In the genomic region with DNA sequence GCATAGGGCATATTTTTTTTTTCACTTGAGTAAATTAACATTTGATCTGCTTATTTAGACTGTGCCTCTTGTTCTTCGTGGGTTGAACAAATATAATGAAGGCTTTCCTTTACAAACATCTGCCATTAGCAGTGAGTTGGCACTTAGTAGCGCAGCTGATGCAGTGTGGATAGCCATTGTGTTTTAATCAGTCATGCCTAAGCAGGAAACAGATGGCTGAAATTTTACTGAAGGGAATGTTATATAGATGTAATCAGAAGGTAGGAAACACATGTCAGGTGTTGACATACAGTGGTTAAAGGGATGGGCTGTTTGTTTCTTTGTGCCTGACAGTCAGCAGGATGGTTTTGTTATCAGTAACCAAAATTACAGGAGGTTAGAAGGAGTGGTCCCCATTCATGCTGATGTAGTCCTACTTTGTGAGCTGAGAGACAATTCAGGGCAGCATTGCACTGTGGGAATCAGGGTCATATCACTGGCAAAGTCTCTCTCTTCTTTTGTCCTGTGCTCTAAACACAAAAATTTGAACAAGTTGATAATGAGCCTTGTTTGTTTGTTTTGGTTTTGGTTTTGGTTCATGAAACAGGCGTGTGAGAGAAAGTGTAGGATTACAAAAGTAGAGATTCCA, we compare ENCODE assay signal across 16 mouse cellular contexts.
A peak's percentile ranks its signal among the peaks of the same experiment; 100 is the strongest.
DNase-seq lines count a peak whose midpoint lies in the region; ATAC-seq lines count a peak whose summit lies in the region.
"Had no signal": no experiment of that assay in that cellular context is flagged by ENCODE, and none has a peak within 500 bp of the region (broad histone marks: within the 10 kb centered on the region; RNA-seq: fewer than 3 reads in every experiment).

No protein-coding gene starts in this region.

- H3K4me3 ChIP-seq in embryonic facial prominence, embryonic 11.5 days (ENCODE audit: low read depth, low read length), result no peak overlapping the region
- no peak overlapping the region for H3K4me3 ChIP-seq in embryonic facial prominence, embryonic 10.5 days
- H3K4me3 ChIP-seq in neural tube, embryonic 11.5 days (ENCODE audit: low read depth, low read length), result no peak overlapping the region
- H3K4me3 ChIP-seq in hindbrain, embryonic 14.5 days (replicated peaks; ENCODE audit: low read length), result no peak overlapping the region
- H3K4me3 ChIP-seq: embryonic facial prominence, embryonic 12.5 days; stomach, embryonic 15.5 days had no signal

- peak; percentile 20 for DNase-seq in embryonic facial prominence, embryonic 11.5 days (ENCODE audit: low spot score)
- no peak for DNase-seq in embryonic facial prominence, embryonic 10.5 days (ENCODE audit: low spot score)
- DNase-seq in neural tube, embryonic 11.5 days (ENCODE audit: low spot score), result peak; percentile 19
- DNase-seq in neural tube, embryonic 10.5 days (ENCODE audit: extremely low spot score, low spot score), result no peak
- peak; percentile 45 for DNase-seq in hindbrain, embryonic 14.5 days (ENCODE audit: low spot score)
- DNase-seq in retina, embryonic 14.5 days (ENCODE audit: low spot score), result peak; percentile 23
- no peak for DNase-seq in frontal cortex, postnatal 10 days (ENCODE audit: low spot score in 2 of 2)
- DNase-seq in kidney, adult 9 months, result no peak
- DNase-seq: adrenal gland, postnatal 36 days; cerebellum, adult 11-12 months; kidney, adult 18-20 months; layer of hippocampus, adult 9-11 months; thymus, postnatal 14 days had no signal

- 38% methylated on average over 3 of the region's 3 CpGs for WGBS in embryonic facial prominence, embryonic 11.5 days
- 57% methylated on average over 3 of the region's 3 CpGs for WGBS in embryonic facial prominence, embryonic 10.5 days
- 51% methylated on average over 3 of the region's 3 CpGs for WGBS in neural tube, embryonic 11.5 days
- 40% methylated on average over 3 of the region's 3 CpGs for WGBS in hindbrain, embryonic 14.5 days

- H3K4me2 ChIP-seq in embryonic facial prominence, embryonic 11.5 days (ENCODE audit: low read depth, low read length), result no peak overlapping the region
- no peak overlapping the region for H3K4me2 ChIP-seq in neural tube, embryonic 11.5 days (ENCODE audit: low read depth)
- H3K4me2 ChIP-seq in hindbrain, embryonic 14.5 days (replicated peaks), result no peak overlapping the region
- H3K4me2 ChIP-seq: embryonic facial prominence, embryonic 12.5 days; stomach, embryonic 15.5 days had no signal

- H3K9me3 ChIP-seq in embryonic facial prominence, embryonic 11.5 days (replicated peaks; ENCODE audit: control insufficient read depth, low read length), result no peaks in the 10 kb centered on the region
- no peaks in the 10 kb centered on the region for H3K9me3 ChIP-seq in embryonic facial prominence, embryonic 10.5 days
- no peaks in the 10 kb centered on the region for H3K9me3 ChIP-seq in neural tube, embryonic 11.5 days (ENCODE audit: control insufficient read depth, low read length)
- no peaks in the 10 kb centered on the region for H3K9me3 ChIP-seq in hindbrain, embryonic 14.5 days (ENCODE audit: control insufficient read depth, low read length)
- H3K9me3 ChIP-seq: embryonic facial prominence, embryonic 12.5 days; G1E; stomach, embryonic 15.5 days had no signal

- peak; percentile 65; the same call in 1 of the 2 replicates for ATAC-seq in embryonic facial prominence, embryonic 11.5 days (replicated peaks; ENCODE audit: insufficient number of reproducible peaks, low FRiP score, low TSS enrichment, low read depth)
- ATAC-seq in neural tube, embryonic 11.5 days (ENCODE audit: insufficient read depth, low FRiP score, low TSS enrichment), result peak; percentile 72
- ATAC-seq in hindbrain, embryonic 14.5 days (ENCODE audit: low FRiP score), result peak; percentile 70

- no peak overlapping the region for H3K27ac ChIP-seq in embryonic facial prominence, embryonic 11.5 days (replicated peaks; ENCODE audit: low read depth, low read length)
- no peak overlapping the region for H3K27ac ChIP-seq in embryonic facial prominence, embryonic 10.5 days (replicated peaks)
- no peak overlapping the region for H3K27ac ChIP-seq in neural tube, embryonic 11.5 days (ENCODE audit: low read depth, low read length)
- H3K27ac ChIP-seq in hindbrain, embryonic 14.5 days, result no peak overlapping the region
- H3K27ac ChIP-seq: embryonic facial prominence, embryonic 12.5 days; stomach, embryonic 15.5 days had no signal

- no peaks in the 10 kb centered on the region for H3K36me3 ChIP-seq in embryonic facial prominence, embryonic 11.5 days (replicated peaks; ENCODE audit: control insufficient read depth, insufficient read depth, low read depth, low read length)
- no peaks in the 10 kb centered on the region for H3K36me3 ChIP-seq in embryonic facial prominence, embryonic 10.5 days (replicated peaks)
- no peaks in the 10 kb centered on the region for H3K36me3 ChIP-seq in neural tube, embryonic 11.5 days (ENCODE audit: control insufficient read depth, insufficient read depth, low read length)
- H3K36me3 ChIP-seq in hindbrain, embryonic 14.5 days (replicated peaks; ENCODE audit: control insufficient read depth, insufficient read depth), result no peaks in the 10 kb centered on the region
- H3K36me3 ChIP-seq: embryonic facial prominence, embryonic 12.5 days; G1E; stomach, embryonic 15.5 days had no signal

- no peaks in the 10 kb centered on the region for H3K27me3 ChIP-seq in embryonic facial prominence, embryonic 11.5 days (ENCODE audit: control insufficient read depth, insufficient read depth, low read length)
- H3K27me3 ChIP-seq in embryonic facial prominence, embryonic 10.5 days (replicated peaks; ENCODE audit: low read depth, poor library complexity, severe bottlenecking), result no peaks in the 10 kb centered on the region
- H3K27me3 ChIP-seq in neural tube, embryonic 11.5 days (ENCODE audit: control insufficient read depth, insufficient read depth, low read length), result no peaks in the 10 kb centered on the region
- H3K27me3 ChIP-seq in hindbrain, embryonic 14.5 days (ENCODE audit: control insufficient read depth, insufficient read depth, low read length), result no peaks in the 10 kb centered on the region
- H3K27me3 ChIP-seq: embryonic facial prominence, embryonic 12.5 days; stomach, embryonic 15.5 days had no signal

- H3K9ac ChIP-seq in embryonic facial prominence, embryonic 11.5 days (replicated peaks; ENCODE audit: low read length), result no peak overlapping the region
- no peak overlapping the region for H3K9ac ChIP-seq in neural tube, embryonic 11.5 days (ENCODE audit: low read length)
- no peak overlapping the region for H3K9ac ChIP-seq in hindbrain, embryonic 14.5 days
- H3K9ac ChIP-seq: embryonic facial prominence, embryonic 12.5 days; stomach, embryonic 15.5 days had no signal

- no peaks in the 10 kb centered on the region for H3K4me1 ChIP-seq in embryonic facial prominence, embryonic 11.5 days (ENCODE audit: control insufficient read depth, insufficient read depth, low read length)
- peaks cover 4% of the 10 kb centered on the region; the same call in 1 of the 2 replicates for H3K4me1 ChIP-seq in embryonic facial prominence, embryonic 10.5 days
- H3K4me1 ChIP-seq in neural tube, embryonic 11.5 days (ENCODE audit: control insufficient read depth, insufficient read depth, low read length), result no peaks in the 10 kb centered on the region
- H3K4me1 ChIP-seq in hindbrain, embryonic 14.5 days (replicated peaks; ENCODE audit: control insufficient read depth, insufficient read depth, low read length), result peaks cover 6% of the 10 kb centered on the region; the same call in 1 of the 2 replicates
- H3K4me1 ChIP-seq: stomach, embryonic 15.5 days had no signal

Comparison
In these comparisons a context has a peak if more than half of its experiments do, and no peak if none do; other contexts are left out.
1. DNase-seq: peak in embryonic facial prominence, embryonic 11.5 days (single experiment), neural tube, embryonic 11.5 days (single experiment), hindbrain, embryonic 14.5 days (single experiment) and retina, embryonic 14.5 days (single experiment); none in embryonic facial prominence, embryonic 10.5 days (single experiment), neural tube, embryonic 10.5 days (single experiment), frontal cortex, postnatal 10 days (0 of 2) and kidney, adult 9 months (single experiment).
2. Peak in every context shown above with its lines, with median percentiles within 50 percentile points of each other: ATAC-seq.